Mouse (Mus musculus) liver, embryonic 14.5 days (tissue): ENCODE measurements at regions not wholly inside any gene's neighbourhood (a gene's known extent, or its start where the extent isn't known, plus 50 kb on each side); places are given as distances from the start of the nearest gene placed in this dataset.

Experiments
- CTCF ChIP-seq: IDR thresholded peaks from 2 replicates; pipeline ENCODE4 v1.5.1; 2016; ENCODE audit warnings: antibody characterized with exemption, low read depth, control low read depth
- EP300 ChIP-seq: IDR thresholded peaks from 2 replicates; pipeline ENCODE4 v1.6.1; 2016; ENCODE audit warnings: antibody characterized with exemption, low read depth

DNA sequence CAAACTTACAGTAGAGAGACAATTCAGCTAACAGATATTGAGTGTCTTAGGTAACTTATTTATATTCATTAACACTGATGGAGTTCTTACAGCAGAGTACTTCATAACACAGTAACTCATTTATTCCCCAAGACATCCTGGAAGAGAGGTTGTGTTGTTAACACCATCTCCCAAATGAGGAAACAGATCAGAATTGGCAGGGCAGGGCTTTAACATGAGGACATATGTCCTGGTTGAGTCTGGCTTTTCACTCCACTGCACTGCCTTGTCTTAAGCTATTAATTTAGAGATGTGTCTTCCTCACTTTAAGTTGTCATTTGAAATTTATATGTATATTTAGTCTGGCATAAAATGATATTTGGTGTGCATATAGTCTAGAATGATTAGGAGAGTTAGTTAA lies 292.4 kb upstream of the Ndst3 start:
- TF ChIP-seq CTCF (no peak), EP300 (no peak)
